Mouse (Mus musculus) layer of hippocampus, adult 18-20 months (tissue): ENCODE measurements around the gene Zswim7. TPM values are rescaled to one million over a fixed set of nuclear protein-coding genes. Genes with fewer than 3 reads are reported as not detected.
"Not testable (repeated sequence)": the region's sequence is repeated elsewhere in the genome, so short reads cannot be mapped to it uniquely, and the experiment has no call there.

Source experiments
- DNase-seq, 2 experiments: peaks; one replicate each; pipeline ENCODE4 v3.0.0; 2022; ENCODE audit warnings: low spot score in 2 of 2
- long read RNA-seq: library from polyadenylated mRNA; stranded (forward); transcript quantifications from one replicate; pipeline ENCODE4 v2.0.0, GENCODE M21; 2021
- total RNA-seq, 2 experiments: library from RNA; stranded (reverse); gene quantifications; 2 replicates each; pipeline ENCODE4 v1.2.3; 2021

Zswim7 gene
- 10 to 100 TPM; 11.5 to 13.2 TPM for total RNA-seq
- long read RNA-seq, partial matches to known transcripts = 0 of 5 reads
- long read RNA-seq, other reads (novel, unspliced or antisense) = 4 of 5 reads

DNA sequence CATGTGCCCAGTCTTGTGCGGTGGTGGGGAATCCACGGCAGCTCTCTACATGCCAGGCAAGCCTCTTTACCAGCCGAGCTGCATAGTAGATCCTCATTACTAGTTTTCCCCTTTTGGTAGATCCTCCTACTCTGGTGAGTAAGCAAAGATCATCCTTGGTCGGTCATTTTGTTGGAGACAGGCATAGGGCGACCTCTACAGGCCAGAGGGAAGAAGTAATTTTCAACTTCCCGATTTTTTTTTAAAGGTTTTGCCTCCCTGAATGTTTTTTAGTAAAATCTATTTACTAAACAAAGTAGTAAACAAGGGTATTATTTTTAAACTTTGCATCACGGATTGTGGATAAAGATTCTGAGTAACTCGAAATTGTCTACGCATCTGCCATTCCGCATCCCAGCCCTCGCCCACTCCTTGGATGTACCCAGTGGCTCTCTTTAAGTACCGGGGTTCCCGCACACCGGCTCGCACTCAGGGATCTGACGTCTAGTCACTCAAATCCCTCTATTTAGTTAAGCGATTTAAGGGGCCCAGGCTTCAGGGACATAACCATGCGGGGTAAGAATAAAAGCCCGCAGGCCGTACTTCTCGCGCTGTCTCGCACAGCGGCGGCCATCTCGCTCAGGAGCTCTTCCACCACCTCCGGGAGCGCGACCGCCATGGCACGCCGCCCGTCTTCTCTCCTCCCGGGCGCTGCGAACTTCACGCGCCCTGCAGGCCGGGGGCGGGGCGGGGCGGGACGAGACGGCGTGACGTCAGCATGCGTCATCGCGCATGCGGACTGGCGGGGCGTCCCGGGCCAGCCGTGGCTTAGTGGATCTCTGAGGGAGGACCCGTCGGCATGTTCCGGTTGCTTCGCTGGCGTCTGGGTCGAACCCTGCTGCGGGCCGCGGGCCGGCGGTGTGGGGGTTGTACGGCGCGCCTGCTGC, at the start of gene Zswim7, which contains the start of gene Ttc19:
Gene Zswim7 (minus strand): TSS at position 701 of the 926 bp plus-strand sequence.
Gene Ttc19 (plus strand): TSS at position 799 of the 926 bp plus-strand sequence.
- peak; percentile 83 to 93 for DNase-seq

- no peak for DNase-seq
These were observed 42.5 kb upstream of the Zswim7 start for GRCm38 (mm10) chr11:62323659-62324058.

- DNase-seq = no peak
These were observed 38.9 kb upstream of the Zswim7 start for GRCm38 (mm10) chr11:62320097-62320496.

- DNase-seq = peak; percentile 83 to 92
These were observed 36.6 kb upstream of the Zswim7 start for GRCm38 (mm10) chr11:62317746-62318145.

- DNase-seq = no peak
These were observed 33.8 kb upstream of the Zswim7 start for GRCm38 (mm10) chr11:62314984-62315383.

GRCm38 (mm10) chr11:62309296-62309695, 28.1 kb upstream of the Zswim7 start:
- no peak for DNase-seq

- DNase-seq = no peak
These were observed 24.7 kb upstream of the Zswim7 start for GRCm38 (mm10) chr11:62305866-62306265.

DNA sequence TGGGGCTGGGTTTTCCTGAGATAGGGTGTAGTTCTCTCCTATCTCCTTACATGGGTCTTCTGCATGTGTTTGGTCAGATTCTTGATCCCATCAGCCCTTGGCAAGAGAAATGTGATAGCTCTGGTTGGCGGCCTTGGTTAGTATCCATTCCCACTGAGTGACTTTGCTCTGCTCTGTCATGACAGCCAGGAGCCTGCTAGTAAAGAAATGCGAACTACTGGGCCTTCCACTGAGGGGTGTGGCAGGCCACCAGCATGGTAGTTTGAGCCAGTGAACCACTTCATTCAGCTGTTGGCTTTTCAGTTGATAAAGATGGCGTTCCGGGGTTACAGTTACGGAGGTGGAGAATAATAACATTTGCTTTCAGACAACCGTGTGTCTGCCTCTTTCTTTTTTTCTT, 17.7 kb upstream of the Zswim7 start:
- no peak for DNase-seq

- DNase-seq = no peak
These were observed 12.9 kb upstream of the Zswim7 start for GRCm38 (mm10) chr11:62294121-62294520.

GRCm38 (mm10) chr11:62287700-62288099, 6.5 kb upstream of the Zswim7 start:
- no peak for DNase-seq

GRCm38 (mm10) chr11:62285020-62285419, 3.8 kb upstream of the Zswim7 start:
- no peak for DNase-seq

DNA sequence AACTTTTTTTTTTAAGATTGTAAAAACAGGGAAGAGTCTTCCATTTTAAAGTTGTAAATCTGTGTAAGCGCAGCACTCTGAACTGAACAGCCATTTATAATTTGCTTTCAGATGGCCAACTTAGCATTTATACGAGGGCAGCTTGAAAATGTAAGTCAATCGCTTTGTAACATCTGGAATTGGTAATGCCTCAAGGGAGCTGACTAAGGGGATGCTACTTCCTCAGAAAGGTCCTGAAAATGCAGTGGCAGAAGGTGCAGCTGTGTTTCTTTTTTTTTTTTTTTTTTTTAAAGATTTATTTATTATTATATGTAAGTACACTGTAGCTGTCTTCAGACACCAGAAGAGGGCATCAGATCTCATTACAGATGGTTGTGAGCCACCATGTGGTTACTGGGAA, 2.8 kb upstream of the Zswim7 start:
- not testable (repeated sequence) for DNase-seq

DNA sequence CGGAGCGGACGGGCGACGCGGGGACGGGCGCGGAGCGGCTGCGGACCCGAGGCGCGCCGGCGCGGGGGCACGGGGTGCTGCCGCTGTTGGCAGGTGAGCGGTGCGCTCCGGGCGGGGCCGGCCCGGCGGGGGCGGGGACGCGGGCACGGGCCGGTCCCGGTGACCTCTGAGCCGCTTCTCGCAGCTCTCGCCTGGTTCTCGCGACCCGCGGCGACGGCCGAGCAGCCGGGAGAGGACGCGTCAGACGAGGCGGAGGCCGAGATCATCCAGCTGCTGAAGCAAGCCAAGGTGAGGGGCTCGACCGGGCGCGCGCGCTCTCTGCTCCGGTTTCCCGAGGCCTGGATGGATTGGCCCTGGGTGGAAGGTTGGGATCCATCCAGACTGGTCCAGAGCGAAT, 424 bp upstream of the Zswim7 start:
- no peak for DNase-seq

DNA sequence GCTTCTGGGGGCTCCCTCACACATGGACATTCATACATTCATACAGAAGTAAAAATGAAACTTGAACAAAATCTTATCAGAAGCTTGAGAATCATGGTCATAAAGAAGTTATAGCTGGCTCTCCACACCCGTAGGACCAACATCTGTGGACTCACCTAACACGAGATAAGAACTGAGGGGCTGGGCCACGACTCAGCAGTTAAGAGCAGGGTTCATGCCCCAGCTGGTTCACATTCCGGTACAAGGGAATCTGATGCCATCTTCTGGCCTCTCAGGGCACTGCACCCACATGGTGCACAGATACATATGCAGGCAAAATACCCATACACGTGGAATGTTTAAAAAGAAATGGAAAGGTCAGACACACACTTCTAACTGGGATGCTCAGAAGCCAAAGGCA, 3.1 kb downstream of the Zswim7 start:
- DNase-seq = peak in 1 of 2 experiments; percentile 57

- peak in 1 of 2 experiments; percentile 22 for DNase-seq
These were observed 4.1 kb downstream of the Zswim7 start for GRCm38 (mm10) chr11:62277086-62277485.

DNA sequence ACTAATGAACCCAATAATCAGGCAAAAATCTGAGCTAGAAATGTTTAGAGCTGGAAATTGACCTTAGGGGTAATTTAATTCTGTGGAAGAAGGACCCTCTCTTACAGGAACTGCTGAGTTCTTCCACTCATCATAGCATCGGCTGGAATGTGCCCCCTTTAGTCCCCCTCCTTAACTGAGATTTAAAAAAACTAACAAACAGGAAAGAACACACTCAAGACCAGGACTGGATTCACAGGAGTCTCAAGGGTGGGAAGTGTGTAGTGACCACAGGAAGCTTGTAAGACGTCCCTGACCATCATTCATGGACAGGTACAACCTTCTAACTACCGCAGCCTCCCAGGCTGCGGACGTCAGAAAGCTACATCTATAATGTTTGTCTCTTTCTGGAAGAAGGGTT, 10.3 kb downstream of the Zswim7 start:
- DNase-seq = no peak

DNA sequence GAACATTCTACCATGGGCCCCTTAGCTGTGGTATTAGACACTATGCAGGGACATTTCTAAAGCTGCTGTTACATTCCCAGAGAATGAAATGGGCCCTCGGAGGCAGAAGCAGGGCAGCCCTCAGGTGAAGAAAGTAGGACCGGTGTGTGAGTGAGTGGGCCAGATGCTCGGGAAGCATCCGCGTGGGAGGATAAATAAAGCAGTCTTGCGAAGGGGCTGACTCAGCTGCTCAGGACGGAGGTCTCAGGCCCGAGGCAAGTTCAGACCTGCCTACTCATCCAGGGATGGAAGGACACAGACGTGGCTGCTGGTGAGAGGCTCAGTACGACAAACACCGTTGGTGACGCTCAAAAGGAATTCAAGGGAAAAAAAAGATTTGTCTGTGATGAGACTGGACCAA, 12.1 kb downstream of the Zswim7 start:
- no peak for DNase-seq

GRCm38 (mm10) chr11:62268381-62268780, 12.8 kb downstream of the Zswim7 start:
- no peak for DNase-seq

GRCm38 (mm10) chr11:62266466-62267214, 14.5 kb downstream of the Zswim7 start:
- no peak for DNase-seq

GRCm38 (mm10) chr11:62265642-62266041, 15.5 kb downstream of the Zswim7 start:
- DNase-seq = peak in 1 of 2 experiments; percentile 32

DNA sequence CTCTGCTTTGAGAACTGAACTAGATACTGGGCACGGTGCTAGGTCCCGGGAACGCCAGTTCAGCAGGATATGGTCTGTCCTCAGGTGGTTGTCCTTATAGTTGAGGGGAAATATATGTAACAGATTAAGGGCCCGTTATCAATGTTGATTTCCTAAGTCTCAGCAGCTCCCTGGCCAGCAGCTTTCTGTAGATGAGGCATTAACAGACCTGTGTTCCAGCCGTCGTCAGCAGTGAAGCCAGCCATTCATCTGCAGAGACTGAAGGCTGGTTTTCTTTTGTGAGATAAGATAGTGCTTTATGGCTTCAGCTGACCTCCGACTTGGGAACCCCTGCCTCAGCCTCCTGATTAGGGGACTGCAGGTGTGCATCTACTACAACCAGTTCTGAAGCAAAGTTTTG, 17.2 kb downstream of the Zswim7 start:
- DNase-seq = no peak

GRCm38 (mm10) chr11:62263599-62263998, 17.6 kb downstream of the Zswim7 start:
- no peak for DNase-seq
